Mouse (Mus musculus) adipocyte (in vitro differentiated cells): ENCODE results near the gene Dnaja2.
A peak's percentile ranks its signal among the peaks of the same experiment; 100 is the strongest.

ENCODE experiments used
- DNase-seq: peaks from one replicate; pipeline ENCODE4 v3.0.0-alpha.2; 2016; ENCODE audit warnings: low spot score

Gene Dnaja2

DNA sequence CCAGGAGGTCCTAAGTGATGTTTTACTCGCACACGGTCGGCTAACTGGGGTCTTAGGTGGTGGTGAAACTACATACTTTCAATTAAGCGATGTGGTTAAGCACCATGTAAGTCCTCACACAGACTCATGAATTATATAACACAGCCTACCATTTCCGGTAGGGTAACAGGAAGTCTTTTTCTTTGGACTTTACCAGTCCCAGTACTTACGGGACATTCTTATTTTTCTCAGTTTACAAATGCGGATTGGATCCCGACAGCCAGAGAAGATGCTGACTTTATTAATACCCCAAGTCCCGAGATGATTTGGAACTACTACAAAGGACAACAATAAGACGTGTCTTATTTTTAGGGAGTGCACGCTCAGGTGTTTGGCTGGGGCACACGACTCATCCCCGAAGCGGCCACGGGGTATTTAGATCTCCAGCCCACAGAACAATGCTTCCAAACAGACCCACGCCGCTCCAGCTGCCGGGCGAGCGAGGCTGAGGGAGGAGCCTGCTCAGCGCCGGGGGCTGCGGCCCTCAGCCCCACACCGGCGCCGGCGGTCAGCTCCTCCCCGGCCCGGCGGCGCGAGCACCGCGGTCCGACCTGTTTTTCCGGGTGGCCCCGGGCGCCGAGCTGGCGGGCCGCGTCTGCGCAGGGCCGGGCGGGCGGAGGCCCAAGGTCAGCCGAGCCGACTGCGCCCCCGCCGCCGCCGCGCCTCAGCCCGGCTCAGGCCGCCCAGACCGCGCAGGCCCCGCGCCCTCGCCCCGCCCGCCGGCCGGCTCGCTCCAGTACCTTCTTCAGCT is 558 bp downstream of the Dnaja2 start:
- peak; percentile 76 for DNase-seq

DNA sequence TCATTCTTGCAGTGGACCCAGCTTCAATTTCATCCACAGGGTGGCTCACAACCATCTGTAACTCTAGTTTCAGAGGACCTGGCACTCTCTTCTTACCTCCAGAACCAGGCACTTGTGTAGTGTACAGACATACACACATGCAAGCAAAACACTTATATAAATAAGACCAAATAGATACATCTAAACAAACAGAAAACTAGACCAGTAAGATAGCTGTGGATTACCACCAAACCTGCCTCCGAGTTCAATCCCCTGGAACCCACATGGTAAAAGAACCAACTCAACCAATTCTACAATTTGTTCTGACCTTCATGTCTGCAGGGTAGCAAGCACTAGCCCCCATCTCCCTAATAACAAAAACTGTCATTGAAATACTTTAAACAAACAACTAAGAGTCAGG is 3.2 kb downstream of the Dnaja2 start:
- no peak for DNase-seq

DNA sequence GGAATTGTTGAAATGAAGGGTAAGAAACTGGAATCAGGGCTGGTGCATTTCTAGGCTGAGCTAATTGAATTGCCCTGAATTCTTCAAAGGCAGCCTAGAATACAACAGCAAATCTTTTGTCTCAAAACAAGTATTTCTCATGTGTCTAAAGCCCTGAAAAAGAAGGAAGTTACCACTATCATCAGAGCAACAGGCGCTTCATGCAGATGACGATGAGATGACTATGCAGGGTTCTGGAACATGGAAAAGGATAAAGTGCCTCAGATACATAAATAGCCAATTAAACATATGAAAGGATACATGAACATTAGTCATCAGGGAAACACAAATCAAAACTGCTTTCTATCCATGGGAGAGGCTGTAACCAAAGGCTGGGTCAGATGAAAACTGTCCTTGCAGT is 18.8 kb downstream of the Dnaja2 start:
- no peak for DNase-seq

DNA sequence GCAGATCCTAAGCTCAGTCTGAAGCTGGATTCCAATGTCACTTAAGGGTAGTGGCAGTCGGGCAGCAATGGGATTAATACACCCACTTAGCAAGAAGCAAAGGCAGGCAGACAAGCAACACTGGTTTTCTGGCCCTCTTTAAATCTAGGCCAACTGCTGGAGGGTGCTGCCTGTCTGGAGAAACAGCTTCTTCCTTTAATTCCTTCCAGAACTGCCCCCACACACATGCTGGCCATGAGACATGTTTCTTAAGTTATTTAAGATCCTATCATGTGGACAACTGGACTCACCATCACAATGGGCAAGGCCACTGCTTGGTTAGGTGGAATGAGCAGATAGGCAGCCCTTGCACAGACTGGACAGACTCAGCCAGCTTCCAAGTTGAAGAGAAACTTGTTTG is 21.0 kb downstream of the Dnaja2 start:
- DNase-seq: no peak

DNA sequence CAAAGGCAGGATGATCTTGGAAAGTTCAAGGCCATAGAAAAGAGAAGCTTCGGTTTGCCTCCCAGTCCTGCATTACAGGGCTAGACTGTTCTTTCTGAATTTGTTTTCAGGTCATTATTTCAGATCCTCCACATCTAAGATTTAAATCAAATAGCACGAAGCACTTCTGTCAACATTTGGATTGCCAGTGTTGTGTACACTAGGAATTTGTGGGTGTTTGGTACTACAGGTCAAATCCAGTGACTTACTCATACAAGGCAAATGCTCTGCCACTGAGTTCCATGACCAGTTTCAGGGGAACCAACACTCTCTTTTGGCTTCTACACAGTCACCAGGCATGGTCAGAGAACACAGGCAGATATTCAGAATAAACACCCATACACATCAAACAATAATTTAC is 21.7 kb downstream of the Dnaja2 start:
- no peak for DNase-seq

DNA sequence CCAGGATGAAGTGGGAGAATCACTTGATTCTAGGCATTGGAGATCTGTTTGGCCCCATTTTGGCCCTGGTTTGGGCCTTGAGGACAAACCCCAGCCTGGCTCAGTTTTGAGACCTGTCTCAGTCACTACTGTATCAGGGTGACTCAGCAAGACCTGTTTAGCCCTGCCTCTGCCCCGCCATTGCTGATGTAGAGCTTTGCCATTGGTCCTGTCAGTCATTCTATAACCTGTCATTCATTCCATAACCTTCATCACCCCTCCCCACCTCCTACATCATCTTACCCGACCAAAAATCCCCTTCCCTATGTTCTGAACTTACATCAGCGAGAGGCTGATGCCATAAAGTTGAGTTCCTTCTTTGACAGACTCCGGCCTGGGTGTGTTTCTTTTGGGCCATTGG is 22.3 kb downstream of the Dnaja2 start:
- no peak for DNase-seq

DNA sequence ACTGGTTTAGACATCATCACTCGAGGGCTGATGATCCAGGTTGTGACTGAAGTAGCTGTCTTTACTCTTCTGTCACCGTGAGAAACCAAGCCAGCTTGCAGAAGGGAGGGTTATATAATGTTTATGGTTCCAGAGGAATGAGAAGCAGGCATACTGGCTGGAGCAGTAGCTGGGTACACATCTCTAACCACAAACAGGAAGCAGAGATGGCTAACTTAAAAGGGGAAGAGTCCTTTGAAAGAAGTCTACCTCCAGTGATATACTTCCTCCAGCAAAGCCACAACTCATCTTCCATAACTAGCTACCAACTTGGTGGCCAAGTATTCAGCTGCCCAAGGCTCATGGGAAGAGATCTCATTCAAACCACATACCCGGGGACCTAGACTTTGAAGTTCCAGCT is 23.7 kb downstream of the Dnaja2 start:
- no peak for DNase-seq

DNA sequence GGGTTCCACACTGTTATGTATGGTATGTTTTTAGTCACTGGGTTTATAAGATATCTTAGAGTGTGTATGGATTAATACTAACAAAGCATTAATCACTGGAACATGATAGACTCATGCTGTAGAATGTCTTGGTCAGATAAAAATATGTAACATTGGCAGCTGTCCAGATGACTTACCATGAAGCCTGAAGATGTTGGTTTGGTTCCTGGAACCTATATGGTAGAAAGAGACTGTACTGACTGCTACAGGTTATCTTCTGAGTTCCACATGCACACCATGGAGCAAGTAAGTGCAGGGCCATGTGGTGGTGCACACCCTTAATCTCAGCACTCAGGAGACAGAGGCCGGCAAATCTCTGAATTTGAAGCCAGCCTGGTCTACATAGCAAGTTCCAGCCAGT is 24.4 kb downstream of the Dnaja2 start:
- DNase-seq: no peak

DNA sequence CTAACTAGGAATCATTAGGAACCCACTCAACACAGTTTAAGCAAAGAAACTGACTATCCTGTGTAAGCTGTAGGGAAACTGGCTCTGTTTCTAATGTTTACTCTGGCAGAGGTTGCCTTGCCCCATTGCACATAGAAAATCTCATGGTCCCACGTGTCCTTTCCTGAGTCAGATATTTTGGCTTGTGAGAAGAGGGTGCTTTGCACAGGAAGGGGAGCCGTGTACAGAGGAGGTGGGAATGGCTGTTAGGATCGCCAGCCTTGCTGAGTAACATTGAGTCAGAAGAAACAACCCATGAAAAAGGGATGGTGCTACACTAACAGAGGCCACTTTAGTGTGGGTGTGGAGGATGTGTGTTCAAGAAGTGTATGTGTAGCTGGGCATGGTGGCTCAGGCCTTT is 26.2 kb downstream of the Dnaja2 start:
- peak; percentile 92 for DNase-seq

DNA sequence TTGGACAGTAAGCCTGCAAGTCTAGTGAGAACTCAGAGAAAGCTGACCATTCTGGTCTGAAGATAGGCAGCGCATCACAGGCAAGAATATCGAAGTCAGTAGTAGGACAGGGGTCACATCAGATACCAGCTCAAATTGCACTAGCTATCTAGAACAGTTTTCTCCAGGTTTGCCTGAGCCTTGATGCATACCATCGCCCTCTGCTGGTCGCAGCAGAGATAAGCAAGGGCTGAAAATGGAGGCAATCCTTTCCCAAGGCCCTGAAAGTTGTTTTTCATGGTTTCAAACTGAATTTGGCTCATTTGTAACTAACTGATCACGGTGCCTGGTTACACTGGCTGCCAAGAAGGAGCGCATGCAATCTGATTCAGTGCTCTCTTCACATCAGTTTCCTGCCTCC is 29.0 kb downstream of the Dnaja2 start:
- DNase-seq: peak; percentile 87

DNA sequence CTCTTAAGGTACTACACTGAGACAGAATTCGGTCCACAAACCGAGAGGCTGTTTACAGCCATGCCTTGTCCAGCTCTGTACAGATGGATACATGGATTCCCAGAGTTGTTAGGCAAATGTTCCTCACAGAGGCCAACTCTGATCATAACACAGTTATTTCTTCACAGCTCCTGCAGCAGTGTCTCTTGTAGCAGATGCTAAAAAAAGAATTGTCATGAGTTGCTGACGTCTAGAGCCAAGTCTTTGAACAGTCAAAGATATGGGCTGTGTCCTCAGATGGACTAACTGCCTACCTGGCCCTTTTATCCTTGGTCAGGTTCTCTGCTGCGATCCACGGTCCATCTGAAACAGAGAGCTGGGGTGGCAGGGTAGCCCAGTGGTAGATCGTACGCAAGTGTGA is 31.1 kb downstream of the Dnaja2 start:
- peak; percentile 64 for DNase-seq

DNA sequence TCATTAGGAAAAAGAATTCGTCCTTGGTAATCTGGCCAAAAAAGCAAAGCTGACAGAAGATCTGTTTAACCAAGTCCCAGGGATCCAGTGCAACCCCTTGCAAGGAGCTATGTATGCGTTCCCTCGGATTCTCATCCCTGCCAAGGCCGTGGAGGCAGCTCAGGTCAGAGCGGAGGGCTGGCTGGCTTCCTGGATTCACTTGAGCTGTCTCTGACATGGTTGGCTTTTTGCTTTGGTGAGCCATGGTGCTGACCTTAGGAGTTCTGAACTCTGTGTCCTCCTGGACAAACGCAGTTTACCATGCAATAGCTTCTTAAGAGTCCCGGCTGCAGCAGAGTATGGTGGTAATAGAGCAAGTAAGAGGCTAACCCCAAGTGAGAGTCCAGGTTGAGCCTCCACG is 33.8 kb downstream of the Dnaja2 start:
- peak; percentile 67 for DNase-seq

DNA sequence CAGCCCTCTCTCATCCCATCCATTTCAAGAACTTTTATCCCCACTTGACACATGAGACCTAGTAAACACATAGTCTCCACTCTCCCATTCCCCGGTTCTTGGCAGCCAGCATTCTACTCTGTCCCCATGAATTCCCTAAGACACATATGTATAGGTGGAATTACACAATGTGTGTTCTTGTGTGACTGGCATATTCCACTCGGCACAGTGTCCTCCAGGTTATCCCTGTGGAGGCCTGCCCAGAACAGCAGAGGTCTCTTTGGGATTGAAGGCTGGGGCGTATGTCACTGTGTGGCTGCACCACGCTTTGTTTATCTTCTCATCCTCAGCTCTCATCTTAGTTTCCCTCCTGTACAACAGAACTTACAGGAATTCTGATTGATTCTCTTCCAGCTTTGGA is 34.6 kb downstream of the Dnaja2 start:
- no peak for DNase-seq

DNA sequence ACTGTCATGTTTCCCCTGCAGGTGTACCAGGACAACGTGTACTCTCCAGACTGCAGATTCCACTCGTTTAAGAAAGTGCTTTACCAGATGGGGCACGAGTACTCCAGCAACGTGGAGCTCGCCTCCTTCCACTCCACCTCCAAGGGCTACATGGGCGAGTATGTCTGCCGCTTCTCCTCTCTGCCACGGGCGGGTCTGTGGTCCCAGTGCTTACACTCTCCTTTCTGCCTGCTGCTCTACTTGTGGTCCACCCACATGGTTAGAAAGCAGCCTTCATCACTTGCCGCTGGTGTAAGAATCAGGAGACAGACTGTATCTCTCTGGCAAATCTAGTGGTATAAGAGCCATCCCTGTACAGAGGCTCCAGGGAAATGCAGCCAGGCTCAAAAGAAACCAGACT is 37.2 kb downstream of the Dnaja2 start:
- DNase-seq: no peak

DNA sequence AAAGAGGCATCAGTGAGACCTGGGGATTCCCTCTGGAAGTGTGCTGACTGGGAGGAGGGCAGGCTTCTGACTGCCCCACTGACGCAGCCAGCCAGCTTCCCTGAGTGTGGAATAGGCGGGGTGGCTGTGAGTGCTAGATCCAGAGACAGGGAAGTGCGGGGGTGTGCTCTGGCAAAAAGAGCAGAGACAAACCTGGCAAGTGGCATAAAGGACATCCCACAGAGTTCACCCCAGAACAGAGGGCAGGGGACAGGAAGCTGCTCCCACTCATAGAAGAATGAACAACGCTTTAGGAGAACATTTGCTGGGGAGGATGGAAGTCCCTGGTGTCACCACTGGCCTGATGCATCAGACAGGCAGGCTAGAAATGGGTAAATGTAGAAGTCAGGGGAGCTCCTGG is 37.8 kb downstream of the Dnaja2 start:
- no peak for DNase-seq

DNA sequence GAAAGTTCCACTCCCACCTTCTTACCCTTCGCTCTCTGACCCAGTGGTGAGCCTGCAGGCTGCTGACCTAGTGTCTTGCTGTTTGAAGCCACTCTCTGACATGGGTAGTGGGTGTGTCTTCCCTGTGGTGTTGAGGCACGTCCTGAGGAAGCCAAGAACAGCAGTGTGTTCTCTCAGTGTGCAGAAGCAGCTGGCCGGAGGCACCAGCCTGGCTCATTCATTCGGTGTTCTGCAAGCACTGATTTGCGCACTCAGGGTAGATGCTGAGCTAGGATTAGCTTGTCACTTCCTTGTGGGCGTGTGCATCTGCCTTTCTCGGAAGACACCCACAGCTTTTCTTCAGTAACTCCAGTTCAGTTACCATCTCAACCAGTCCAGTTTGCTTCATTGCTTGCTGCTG is 39.8 kb downstream of the Dnaja2 start:
- peak; percentile 67 for DNase-seq

DNA sequence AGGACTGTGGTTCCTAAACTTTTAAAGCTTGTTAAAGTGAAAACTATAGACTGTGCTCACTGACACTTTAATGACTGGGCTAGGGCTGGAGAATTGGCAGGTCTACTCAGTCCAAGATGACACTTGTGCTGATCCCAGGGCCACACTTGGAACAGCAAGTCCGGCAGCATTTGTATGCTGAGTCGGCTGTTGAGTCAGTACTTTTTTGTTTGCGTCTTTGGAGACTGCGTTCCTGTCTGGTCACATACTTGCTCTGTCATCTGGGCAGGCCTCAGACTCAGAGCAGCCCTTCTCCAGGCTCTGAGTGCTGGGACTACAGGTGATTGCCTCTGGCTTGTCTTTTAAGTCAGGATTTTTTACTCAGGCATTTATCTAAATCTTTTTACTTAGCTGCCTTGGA is 41.9 kb downstream of the Dnaja2 start:
- peak; percentile 31 for DNase-seq

DNA sequence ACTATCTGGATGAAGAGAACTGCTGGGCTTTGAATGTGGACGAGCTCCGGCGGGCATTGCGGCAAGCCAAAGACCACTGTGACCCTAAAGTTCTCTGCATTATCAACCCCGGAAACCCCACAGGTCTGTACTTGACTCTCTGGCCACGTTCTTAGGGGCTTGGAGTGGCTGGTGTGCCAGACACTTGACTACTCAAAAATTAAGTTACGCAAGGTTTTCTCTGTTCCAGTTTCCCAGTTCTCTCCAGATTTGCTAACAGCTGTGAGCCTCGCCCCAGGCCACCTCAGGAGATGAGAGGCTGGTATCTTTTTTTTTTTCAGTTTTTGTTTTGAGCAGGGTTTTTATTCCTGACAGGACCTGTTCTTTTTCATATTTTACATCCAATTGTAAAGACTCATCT is 42.9 kb downstream of the Dnaja2 start:
- DNase-seq: peak; percentile 39

DNA sequence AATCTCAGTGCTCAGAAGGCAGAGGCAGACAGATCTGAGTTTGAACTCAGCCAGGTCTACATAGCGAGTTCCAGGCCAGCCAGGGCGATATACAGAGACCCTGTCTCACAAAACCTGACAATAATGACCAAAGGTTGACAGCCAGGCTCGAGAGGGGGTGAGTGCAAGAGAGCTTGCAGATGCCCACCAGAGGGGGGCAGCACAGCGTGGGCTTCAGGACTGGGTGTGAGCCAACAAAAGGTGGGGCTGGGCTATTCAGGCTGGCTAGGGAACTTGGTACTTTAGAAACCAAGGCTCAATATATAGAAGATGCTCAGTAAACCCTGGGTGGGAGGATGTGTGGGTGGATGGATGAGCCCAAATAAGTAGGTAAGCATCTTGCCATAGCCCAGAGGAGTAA is 46.5 kb downstream of the Dnaja2 start:
- no peak for DNase-seq

DNA sequence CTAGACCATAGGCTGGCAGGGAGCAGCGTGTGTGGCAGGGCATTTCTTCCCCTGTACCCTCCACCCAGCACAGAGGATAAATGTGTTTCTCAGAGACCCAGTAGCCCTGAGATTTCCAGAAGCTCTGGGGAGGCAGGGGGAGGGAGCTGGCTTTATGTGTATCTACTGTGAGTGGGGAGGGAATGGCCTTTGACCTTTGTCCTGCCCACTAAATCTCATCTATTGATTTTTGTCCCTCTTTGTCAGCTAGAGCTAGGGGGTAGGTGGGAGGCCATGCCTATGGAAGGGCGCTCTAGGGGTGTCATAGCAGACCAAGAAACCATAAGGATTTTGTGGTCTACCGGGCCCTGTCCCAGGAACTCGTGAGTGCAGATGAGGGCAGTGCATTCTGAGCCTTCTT is 48.5 kb downstream of the Dnaja2 start:
- DNase-seq: no peak

DNA sequence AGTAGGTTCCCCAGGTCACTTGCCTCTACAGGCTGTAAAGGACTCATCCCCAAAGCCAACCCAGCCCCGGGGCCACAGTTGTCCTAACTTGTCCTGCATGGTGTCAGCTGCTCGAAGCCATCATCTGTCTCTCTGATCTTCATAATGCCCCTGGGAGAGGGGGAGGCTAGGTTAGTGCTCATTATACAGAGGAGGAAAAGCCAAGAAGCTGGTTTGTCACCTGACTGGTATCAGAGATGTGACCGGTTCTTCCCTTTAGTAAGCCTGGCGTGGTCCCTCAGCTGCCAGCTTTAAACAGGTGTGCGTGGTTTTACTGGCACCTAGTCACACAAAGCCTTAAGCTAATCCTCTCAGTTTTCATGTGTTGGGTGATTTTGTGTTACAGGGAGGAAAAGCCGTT is 50.4 kb downstream of the Dnaja2 start:
- DNase-seq: no peak

DNA sequence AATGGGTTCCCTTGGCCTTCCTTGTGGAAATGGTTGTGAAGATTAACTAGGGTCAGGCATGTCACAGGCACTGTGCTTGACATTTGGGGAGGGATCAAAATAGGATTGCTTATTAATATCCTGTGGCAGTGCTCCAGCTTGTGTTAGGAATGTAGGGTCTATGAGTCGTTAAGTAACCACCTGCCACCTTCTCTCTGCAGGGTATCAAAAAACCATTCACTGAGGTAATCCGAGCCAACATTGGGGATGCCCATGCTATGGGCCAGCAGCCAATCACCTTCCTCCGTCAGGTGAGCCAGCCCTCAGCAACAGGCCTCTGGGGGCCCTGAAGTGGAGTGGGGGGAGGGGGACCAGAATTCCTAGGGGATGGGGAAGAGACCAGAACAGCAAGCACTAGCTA is 52.1 kb downstream of the Dnaja2 start:
- no peak for DNase-seq

DNA sequence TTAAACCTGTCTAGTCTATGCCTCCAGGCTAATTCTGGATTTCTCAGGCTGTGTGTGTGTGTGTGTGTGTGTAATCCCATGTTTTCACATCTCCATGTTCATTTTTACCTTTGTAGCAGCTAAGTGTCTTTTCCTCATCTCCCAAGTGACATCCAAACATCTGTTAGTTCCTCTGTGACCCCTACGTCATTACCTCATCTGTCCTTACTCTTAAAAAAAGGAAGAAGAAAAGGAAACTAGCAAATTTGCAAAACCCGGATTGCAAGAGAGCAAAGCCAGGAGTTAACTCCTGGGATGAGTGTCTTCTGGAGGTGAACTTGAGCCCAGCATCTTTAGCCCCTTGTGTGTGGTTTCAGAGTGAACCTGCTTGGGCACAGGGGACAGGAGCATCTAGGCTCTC is 52.8 kb downstream of the Dnaja2 start:
- DNase-seq: no peak

DNA sequence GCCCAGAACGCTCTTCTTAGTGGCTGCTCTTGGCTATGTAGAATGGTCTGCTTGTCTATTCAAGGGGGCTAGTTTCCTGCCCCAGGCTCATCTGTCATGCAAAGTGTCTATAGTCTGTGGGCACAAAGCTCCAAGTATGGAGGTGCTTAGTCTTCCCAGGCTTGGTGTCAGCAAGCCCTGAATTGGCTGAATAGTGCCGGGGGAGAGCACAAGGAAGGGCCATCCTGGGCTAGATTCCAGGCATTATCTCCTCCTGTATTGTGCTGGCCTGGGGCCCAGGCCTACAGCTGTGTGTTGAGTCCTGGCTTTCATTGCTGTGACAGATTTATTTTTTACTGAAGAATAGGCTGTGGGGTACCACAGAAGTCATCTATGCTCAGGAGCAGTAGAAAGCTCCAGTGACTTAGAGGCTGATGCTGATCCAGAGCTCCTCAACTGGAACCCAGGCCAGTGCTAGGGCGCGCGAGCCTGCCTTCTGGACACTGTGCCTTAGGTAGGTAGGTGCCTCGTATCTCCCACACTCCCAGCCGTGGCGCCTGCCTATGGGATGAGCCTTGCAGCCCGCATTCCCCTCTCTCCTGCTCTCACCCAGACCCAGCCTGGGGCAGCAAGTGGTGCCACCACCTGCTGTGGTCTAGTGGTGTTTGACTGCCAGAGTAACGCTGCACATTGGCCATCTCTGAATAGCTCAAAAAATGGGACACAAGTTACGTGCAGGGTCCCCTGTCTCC is 54.0 kb downstream of the Dnaja2 start:
- peak; percentile 48 for DNase-seq
